Mouse (Mus musculus) adrenal gland, postnatal 10 days (tissue): Measurements from ENCODE around the gene Ifnl3. TPM values are rescaled to one million over a fixed set of nuclear protein-coding genes. Genes with fewer than 3 reads are reported as not detected.

Source experiments
- microRNA-seq: library from miRNA; unstranded; fragments of <30 nt; microRNA quantifications from one replicate; pipeline ENCODE4 v1.2.0, GENCODE M21; 2021
- total RNA-seq, 2 experiments: library from RNA; stranded (reverse); gene quantifications; 2 replicates each; pipeline ENCODE4 v1.2.3; 2021

Ifnl3 gene
- total RNA-seq, 2 experiments from 2014 or later = not detected

Small RNA genes within 50 kb of the gene (microRNA-seq; reads per million reads assigned to microRNA genes)
- gene Mir7049 = 1.8 reads per million

Other genes starting within 250 kb of the Ifnl3 start
- 10 to 100 TPM; 13.4 to 15.7 TPM for gene Eid2b, start 245.1 kb upstream of the Ifnl3 start, total RNA-seq
- gene Selenov, start 231.7 kb upstream of the Ifnl3 start, total RNA-seq = 1 to 10 TPM in 1 of 2 experiments, not detected in 1; 1.2 TPM
- under 1 TPM; 0.33 to 0.36 TPM for gene Dll3, start 220.6 kb upstream of the Ifnl3 start, total RNA-seq
- 100 to 1,000 TPM; 108 to 114 TPM for gene Timm50, start 210.8 kb upstream of the Ifnl3 start, total RNA-seq
- 100 to 1,000 TPM in 1 of 2 experiments, 10 to 100 TPM in 1; 86.6 to 103 TPM for gene Supt5, start 184.1 kb upstream of the Ifnl3 start, total RNA-seq
- gene Rps16, start 172.2 kb upstream of the Ifnl3 start, total RNA-seq = 1,000 to 10,000 TPM; 1,220 to 1,241 TPM
- gene Plekhg2, start 150.2 kb upstream of the Ifnl3 start, total RNA-seq = 10 to 100 TPM; 27.9 to 37.0 TPM
- 10 to 100 TPM; 11.4 to 27.2 TPM for gene Zfp36, start 142.6 kb upstream of the Ifnl3 start, total RNA-seq
- 10 to 100 TPM; 19.8 to 25.9 TPM for gene Med29, start 130.1 kb upstream of the Ifnl3 start, total RNA-seq
- gene Paf1, start 129.9 kb upstream of the Ifnl3 start, total RNA-seq = 10 to 100 TPM; 56.5 to 59.2 TPM
- 10 to 100 TPM; 23.3 to 24.7 TPM for gene Gmfg, start 85.4 kb upstream of the Ifnl3 start, total RNA-seq
- gene Lrfn1, start 70.9 kb upstream of the Ifnl3 start, total RNA-seq = 10 to 100 TPM in 1 of 2 experiments, 1 to 10 TPM in 1; 9.2 to 13.0 TPM
- not detected for gene Ifnl2, start 12.4 kb upstream of the Ifnl3 start, total RNA-seq
- gene Sycn, start 18.0 kb downstream of the Ifnl3 start, total RNA-seq = not detected
- gene Nccrp1, start 24.4 kb downstream of the Ifnl3 start, total RNA-seq = not detected
- gene Samd4b, start 75.3 kb downstream of the Ifnl3 start, total RNA-seq = 10 to 100 TPM; 45.5 to 49.6 TPM
- 10 to 100 TPM; 19.4 to 20.4 TPM for gene Pak4, start 75.3 kb downstream of the Ifnl3 start, total RNA-seq
- gene Acp7, start 108.5 kb downstream of the Ifnl3 start, total RNA-seq = not detected
- 1 to 10 TPM; 1.0 to 2.0 TPM for gene Fbxo27, start 170.0 kb downstream of the Ifnl3 start, total RNA-seq
- gene Fbxo17, start 194.0 kb downstream of the Ifnl3 start, total RNA-seq = 1 to 10 TPM; 3.7 to 6.0 TPM
- gene Mrps12, start 219.0 kb downstream of the Ifnl3 start, total RNA-seq = 10 to 100 TPM; 63.8 to 72.4 TPM
- gene Sars2, start 219.2 kb downstream of the Ifnl3 start, total RNA-seq = 10 to 100 TPM; 17.5 to 23.7 TPM
- not detected for gene Ccer2, start 233.3 kb downstream of the Ifnl3 start, total RNA-seq
- gene Sirt2, start 243.9 kb downstream of the Ifnl3 start, total RNA-seq = 10 to 100 TPM; 68.8 to 74.9 TPM
- 10 to 100 TPM; 25.1 to 25.3 TPM for gene Nfkbib, start 244.7 kb downstream of the Ifnl3 start, total RNA-seq